Mouse (Mus musculus) kidney, adult 2 months (tissue): ENCODE measurements around the gene Odf3l1.

Source experiments
- CTCF ChIP-seq: fragments of 200-500 bp; conservative IDR thresholded peaks from 2 replicates; pipeline ENCODE4 v1.5.1; 2011; ENCODE audit warnings: low read depth, mild to moderate bottlenecking, control low read depth, low read length, moderate library complexity, mixed read lengths; ENCODE audit not compliant: insufficient read depth, insufficient read length
- POLR2A ChIP-seq: fragments of 200-500 bp; IDR thresholded peaks from one replicate; pipeline ENCODE4 v1.6.1; 2011; ENCODE audit warnings: low read depth, low read length, control low read depth

- TF ChIP-seq CTCF (no peak), POLR2A (no peak)
Measured at GRCm38 (mm10) chr9:56882283-56882682, 17.8 kb upstream of the Odf3l1 start.
